Mouse (Mus musculus): Measurements from ENCODE around the gene Stambpl1. TPM values are rescaled to one million over a fixed set of nuclear protein-coding genes. Genes with fewer than 3 reads are reported as not detected.

Gene Stambpl1
- polyA plus RNA-seq, 1 experiment: 2.8 TPM

DNA sequence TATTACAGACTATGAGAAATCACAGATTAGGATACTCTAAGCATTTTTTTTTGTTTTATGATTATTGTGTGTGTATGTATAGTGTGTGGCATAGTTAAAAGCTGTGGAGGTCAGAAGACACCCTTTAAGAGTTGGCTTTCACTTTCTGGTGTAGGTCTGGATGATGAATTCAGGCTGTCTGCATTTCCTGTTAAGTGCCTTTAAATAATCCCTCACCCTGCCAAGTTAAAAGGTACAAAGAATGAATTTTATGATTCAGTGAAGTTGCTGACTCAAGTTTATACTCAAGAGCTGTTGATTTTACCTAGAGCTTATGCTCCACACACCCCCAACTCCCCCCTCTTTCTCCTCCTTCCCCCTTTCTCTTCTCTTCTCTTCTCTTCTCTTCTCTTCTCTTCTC is 95.2 kb downstream of the Stambpl1 start:
- Histone ChIP-seq H3K36me3 (ENCODE audit: control insufficient read depth, insufficient read depth, low read length, poor library complexity, severe bottlenecking) (no peaks in the 10 kb centered on the region), H3K4me1 (ENCODE audit: control insufficient read depth, insufficient read depth, low read length) (no peaks in the 10 kb centered on the region), H3K27me3 (ENCODE audit: control insufficient read depth, insufficient read depth, low read length, poor library complexity, severe bottlenecking) (0 out of 2 replicates have a peak, but pooled peaks cover 1% of the 10 kb centered on the region), H3K27ac (ENCODE audit: insufficient read depth, low read length) (no peak overlapping the region), H3K9ac (ENCODE audit: low read depth, poor library complexity, severe bottlenecking) (no peak overlapping the region), H3K9me3 (replicated peaks; ENCODE audit: control insufficient read depth, insufficient read depth, low read length, poor library complexity, severe bottlenecking) (no peaks in the 10 kb centered on the region), H3K4me3 (ENCODE audit: low read depth, low read length) (no peak overlapping the region)
- TF ChIP-seq EP300 (IDR thresholded peaks at IDR 0.05; ENCODE audit: insufficient read depth, low read depth, low read length): no peak
- TF ChIP-seq POLR2A (IDR thresholded peaks at IDR 0.05; ENCODE audit: insufficient read depth, low read length): no peak
- TF ChIP-seq CTCF (IDR thresholded peaks at IDR 0.05; ENCODE audit: low read depth, low read length): no peak

DNA sequence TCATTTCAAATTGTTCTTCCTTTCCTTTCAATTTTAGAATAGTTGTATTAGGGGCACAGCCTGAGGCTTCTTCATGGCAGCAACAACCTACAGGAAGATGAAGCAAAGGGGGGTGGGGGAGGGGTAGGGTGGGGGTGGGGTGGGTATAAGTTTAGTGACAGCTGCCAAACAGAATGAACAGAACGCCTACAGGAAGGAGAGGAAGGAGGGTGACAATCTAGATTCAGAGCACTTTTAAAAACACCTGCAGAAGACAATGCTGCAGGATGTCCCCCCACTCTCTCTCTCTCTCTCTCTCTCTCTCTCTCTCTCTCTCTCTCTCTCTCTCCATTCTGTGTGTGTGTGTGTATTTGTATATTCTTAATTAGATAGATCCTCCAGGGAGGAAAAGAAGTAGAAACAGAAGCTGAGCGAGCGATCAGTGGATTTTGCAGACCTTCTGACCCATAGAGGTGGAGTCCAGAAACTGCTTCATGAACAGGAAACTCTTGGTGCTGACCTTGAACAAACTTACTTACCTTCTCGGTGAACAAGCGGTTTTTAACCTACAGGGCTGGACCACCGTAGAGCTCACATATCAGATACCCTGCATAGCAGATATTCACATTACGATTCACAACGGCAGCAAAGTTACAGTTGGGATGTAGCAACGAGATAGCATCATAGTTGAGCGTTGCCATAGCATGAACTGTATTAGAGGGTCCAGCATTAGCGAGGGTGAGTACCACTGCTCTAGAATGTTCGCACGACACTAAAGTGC is 95.8 kb downstream of the Stambpl1 start:
- Histone ChIP-seq H3K9me3 (replicated peaks; ENCODE audit: control insufficient read depth, insufficient read depth, low read length, poor library complexity, severe bottlenecking) (no peaks in the 10 kb centered on the region), H3K27me3 (ENCODE audit: control insufficient read depth, insufficient read depth, low read length, poor library complexity, severe bottlenecking) (0 out of 2 replicates have a peak, but pooled peaks cover 1% of the 10 kb centered on the region), H3K36me3 (ENCODE audit: control insufficient read depth, insufficient read depth, low read length, poor library complexity, severe bottlenecking) (no peaks in the 10 kb centered on the region), H3K9ac (ENCODE audit: low read depth, poor library complexity, severe bottlenecking) (no peak overlapping the region), H3K27ac (ENCODE audit: insufficient read depth, low read length) (no peak overlapping the region), H3K4me1 (ENCODE audit: control insufficient read depth, insufficient read depth, low read length) (no peaks in the 10 kb centered on the region), H3K4me3 (ENCODE audit: low read depth, low read length) (no peak overlapping the region)
- TF ChIP-seq CTCF (IDR thresholded peaks at IDR 0.05; ENCODE audit: low read depth, low read length) (no peak), EP300 (IDR thresholded peaks at IDR 0.05; ENCODE audit: insufficient read depth, low read depth, low read length) (no peak), POLR2A (IDR thresholded peaks at IDR 0.05; ENCODE audit: insufficient read depth, low read length) (no peak)

DNA sequence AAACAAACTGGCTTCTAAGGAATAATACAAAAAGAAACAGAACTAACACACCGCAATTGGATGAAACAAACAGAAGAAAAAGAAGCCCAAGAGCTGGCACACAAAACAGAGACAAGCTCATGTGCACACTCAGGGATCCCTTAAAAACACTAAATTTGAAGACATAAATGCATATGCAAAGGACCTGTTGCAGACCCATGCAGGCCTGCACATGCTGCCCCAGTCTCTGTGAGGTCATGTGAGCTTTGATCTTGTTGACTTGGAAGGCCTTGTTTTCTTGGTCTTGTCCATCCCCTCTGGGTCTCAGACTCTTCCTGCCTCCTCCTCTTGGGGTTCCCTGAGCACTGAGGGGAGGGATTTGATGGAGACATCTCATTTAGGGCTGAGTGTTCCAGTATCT is 96.7 kb downstream of the Stambpl1 start:
- Histone ChIP-seq H3K4me1 (ENCODE audit: control insufficient read depth, insufficient read depth, low read length) (no peaks in the 10 kb centered on the region), H3K4me3 (ENCODE audit: low read depth, low read length) (no peak overlapping the region), H3K27me3 (ENCODE audit: control insufficient read depth, insufficient read depth, low read length, poor library complexity, severe bottlenecking) (0 out of 2 replicates have a peak, but pooled peaks cover 1% of the 10 kb centered on the region), H3K9me3 (replicated peaks; ENCODE audit: control insufficient read depth, insufficient read depth, low read length, poor library complexity, severe bottlenecking) (no peaks in the 10 kb centered on the region), H3K36me3 (ENCODE audit: control insufficient read depth, insufficient read depth, low read length, poor library complexity, severe bottlenecking) (no peaks in the 10 kb centered on the region), H3K9ac (ENCODE audit: low read depth, poor library complexity, severe bottlenecking) (no peak overlapping the region), H3K27ac (ENCODE audit: insufficient read depth, low read length) (no peak overlapping the region)
- TF ChIP-seq POLR2A (IDR thresholded peaks at IDR 0.05; ENCODE audit: insufficient read depth, low read length): no peak

Other genes starting within 250 kb of the Stambpl1 start
- gene Lipf, start 231.0 kb upstream of the Stambpl1 start, polyA plus RNA-seq (2011; ENCODE audit: insufficient read depth, insufficient read length, low read depth, missing spikeins): not detected in 2 replicates
- not detected in 2 replicates for gene Lipk, start 183.9 kb upstream of the Stambpl1 start, polyA plus RNA-seq (2011; ENCODE audit: insufficient read depth, insufficient read length, low read depth, missing spikeins)
- not detected in 2 replicates for gene Lipn, start 124.9 kb upstream of the Stambpl1 start, polyA plus RNA-seq (2011; ENCODE audit: insufficient read depth, insufficient read length, low read depth, missing spikeins)
- gene Lipm, start 91.3 kb upstream of the Stambpl1 start, polyA plus RNA-seq (2011; ENCODE audit: insufficient read depth, insufficient read length, low read depth, missing spikeins): not detected in 2 replicates
- gene Ankrd22, start 26.2 kb upstream of the Stambpl1 start, polyA plus RNA-seq (2011; ENCODE audit: insufficient read depth, insufficient read length, low read depth, missing spikeins): not detected in 2 replicates
- 44.1 and 50.0 TPM in 2 replicates for gene Acta2, start 63.4 kb downstream of the Stambpl1 start, polyA plus RNA-seq (2011; ENCODE audit: insufficient read depth, insufficient read length, low read depth, missing spikeins)
- 2.8 TPM in 2 replicates for gene Fas, start 98.4 kb downstream of the Stambpl1 start, polyA plus RNA-seq (2011; ENCODE audit: insufficient read depth, insufficient read length, low read depth, missing spikeins)